ENCODE assay signal across 8 mouse cellular contexts in the genomic region with DNA sequence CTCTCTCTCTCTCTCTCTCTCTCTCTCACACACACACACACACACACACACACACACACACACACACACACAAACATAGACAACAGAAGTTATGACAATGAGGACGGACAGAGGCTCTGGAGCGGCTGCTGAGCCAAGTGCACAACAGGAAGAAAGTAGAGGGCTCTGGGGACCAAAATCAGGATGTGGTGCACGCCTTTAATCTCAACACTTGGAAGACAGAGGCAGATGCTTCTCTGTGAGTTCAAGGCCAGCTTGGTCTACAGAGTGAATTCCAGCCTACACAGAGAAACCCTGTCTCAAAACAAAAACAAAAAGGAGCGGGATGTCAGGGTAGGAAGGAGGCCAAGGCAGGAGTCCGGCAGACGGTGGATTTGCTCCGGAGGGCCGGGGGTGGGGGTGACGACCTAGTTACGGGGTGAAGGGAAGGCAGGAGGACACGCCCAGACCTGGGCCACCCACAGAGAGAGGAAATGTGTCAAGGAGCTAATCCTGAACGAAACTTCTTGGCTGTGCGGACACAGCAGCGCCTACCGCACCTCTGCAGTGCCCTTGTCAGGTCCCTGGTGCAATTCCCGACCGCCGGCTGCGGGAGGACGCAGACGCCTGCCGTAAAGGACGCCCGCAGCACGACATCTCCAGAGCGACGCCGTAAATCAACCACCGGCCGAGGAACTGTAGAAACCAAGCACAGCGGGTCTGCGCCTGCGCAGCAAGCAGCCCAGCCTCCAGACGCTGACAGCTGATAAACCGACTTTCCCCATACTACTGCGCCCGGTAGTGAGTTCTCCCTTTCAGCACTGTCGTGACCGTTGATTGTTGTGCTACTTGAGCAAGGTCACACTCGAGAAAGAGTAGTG. TPM values are rescaled to one million over a fixed set of nuclear protein-coding genes. Genes with fewer than 3 reads are reported as not detected.
DNase-seq lines count a peak whose midpoint lies in the region; ATAC-seq and TF ChIP-seq lines count a peak whose summit lies in the region.

TSS of gene Ndufs5 (minus strand) at position 629 of the 860 bp plus-strand sequence.

- peak; percentile 93 for DNase-seq in ES-E14 (ENCODE audit: low read depth, low spot score)
- peak; percentile 96 for DNase-seq in cerebellum, adult 11-12 months
- DNase-seq in heart, postnatal 25 days (ENCODE audit: low spot score), result peak; percentile 90
- peak; percentile 94 to 98 for DNase-seq in layer of hippocampus, adult 18-20 months (ENCODE audit: low spot score in 2 of 2)
- DNase-seq in lung, adult 2 months, result peak; percentile 93
- peak; percentile 89 to 92 for DNase-seq in thymus, adult 18-20 months

- H3K4me3 ChIP-seq in ES-E14 (ENCODE audit: insufficient read depth in 1 of 2, low read depth in 1 of 2, low read length in 2 of 2, poor library complexity in 1 of 2, severe bottlenecking in 1 of 2), result peak within 1 kb of the TSS; percentile 69 to 98
- H3K4me3 ChIP-seq in forebrain, embryonic 15.5 days, result peak within 1 kb of the TSS; percentile 90
- peak within 1 kb of the TSS; percentile 89 for H3K4me3 ChIP-seq in lung, adult 2 months (replicated peaks; ENCODE audit: extremely low read depth, low read depth, low read length)

- no peaks in the 10 kb centered on the region for H3K9me3 ChIP-seq in ES-E14 (ENCODE audit: control insufficient read depth, insufficient read depth, low read depth, low read length)
- H3K9me3 ChIP-seq in forebrain, embryonic 15.5 days, result no peaks in the 10 kb centered on the region

- peak; percentile 99 for ATAC-seq in forebrain, embryonic 15.5 days (replicated peaks)
- peak; percentile 98 for ATAC-seq in neutrophil, adult 5-6 weeks (ENCODE audit: extremely low read depth, insufficient number of reproducible peaks, low FRiP score, poor library complexity, severe bottlenecking)

- H3K36me3 ChIP-seq in ES-E14 (ENCODE audit: control insufficient read depth, insufficient read depth, low read length, poor library complexity, severe bottlenecking), result peaks cover 2% of the 10 kb centered on the region
- peaks cover 15% of the 10 kb centered on the region for H3K36me3 ChIP-seq in forebrain, embryonic 15.5 days

- peak; percentile 86; the same call in 1 of the 2 replicates for TF ChIP-seq POLR2A in lung, adult 2 months (IDR thresholded peaks at IDR 0.05; ENCODE audit: borderline replicate concordance, extremely low read depth, low read depth, low read length)

- no peaks in the 10 kb centered on the region for H3K27me3 ChIP-seq in forebrain, embryonic 15.5 days

- no peak for TF ChIP-seq CTCF in lung, adult 2 months (IDR thresholded peaks at IDR 0.05; ENCODE audit: insufficient read depth, low read length)

- H3K27ac ChIP-seq in ES-E14 (ENCODE audit: insufficient read depth, low read depth, low read length, poor library complexity, severe bottlenecking), result no peak within 1 kb of the TSS
- H3K27ac ChIP-seq in forebrain, embryonic 15.5 days (replicated peaks), result peak within 1 kb of the TSS; percentile 71

- in situ Hi-C loops in ES-E14 (cut with MboI; ENCODE audit: low sequenced_read_pairs in 2 of 2, unreplicated experiment in 2 of 2), result no loop called here

- peak within 1 kb of the TSS; percentile 79 for H3K4me2 ChIP-seq in forebrain, embryonic 15.5 days (replicated peaks)

- intact Hi-C loops in heart, postnatal 25 days (cut with DNase I), result no loop called here

- WGBS in forebrain, embryonic 15.5 days, result 1% methylated on average over 40 of the region's 40 CpGs
- WGBS in lung, adult 2 months, result under 1% methylated on average over 40 of the region's 40 CpGs

- H3K9ac ChIP-seq in ES-E14 (ENCODE audit: insufficient read depth, low read depth, low read length, poor library complexity, severe bottlenecking), result peak within 1 kb of the TSS; percentile 70
- peak within 1 kb of the TSS; percentile 95 for H3K9ac ChIP-seq in forebrain, embryonic 15.5 days (replicated peaks)

- H3K4me1 ChIP-seq in ES-E14 (ENCODE audit: control insufficient read depth in 2 of 2, insufficient read depth in 2 of 2, low read length in 2 of 2, poor library complexity in 1 of 2), result peaks cover 0 to 4% of the 10 kb centered on the region in 2 experiments; a peak in 1 of 4 replicates
- peaks cover 15% of the 10 kb centered on the region for H3K4me1 ChIP-seq in forebrain, embryonic 15.5 days
- H3K4me1 ChIP-seq in lung, adult 2 months (ENCODE audit: control insufficient read depth, insufficient read depth, low read length), result 0 out of 2 replicates have a peak, but pooled peaks cover 2% of the 10 kb centered on the region

TF ChIP-seq in ES-E14, 5 proteins besides CTCF, POLR2A, EP300 and RAD21:
- TF ChIP-seq ZC3H11A (IDR thresholded peaks at IDR 0.05; ENCODE audit: borderline replicate concordance, low read depth, low read length) (no peak), HCFC1 (IDR thresholded peaks at IDR 0.05; ENCODE audit: borderline replicate concordance, insufficient read depth, low read length) (no peak), MAFK (IDR thresholded peaks at IDR 0.05; ENCODE audit: insufficient read depth, low read depth, low read length) (no peak), CHD2 (IDR thresholded peaks at IDR 0.05; ENCODE audit: low read depth, low read length) (no peak), ZNF384 (IDR thresholded peaks at IDR 0.05; ENCODE audit: low read depth, low read length) (no peak)

RNA-seq across cellular contexts. Expression of gene Ndufs5, which starts in this region (rescaled TPM):
- total RNA-seq in ES-E14 (2012; rRNA removed), result 72.8 and 92.9 TPM in 2 replicates
- 379 and 398 TPM in 2 replicates for polyA plus RNA-seq in forebrain, embryonic 15.5 days (2015; fragmentation: Nextera tagmentation; extraction: Ambion mirVana)
- 100 to 1,000 TPM; 460 to 471 TPM for total RNA-seq in heart, postnatal 25 days (2021)
- 100 to 1,000 TPM; 198 to 204 TPM for total RNA-seq in layer of hippocampus, adult 18-20 months (2021)
- polyA plus RNA-seq in lung, adult 2 months (2012; rRNA removed), result 24.3 and 54.2 TPM in 2 replicates
- 44.3 and 54.3 TPM in 2 replicates for total RNA-seq in neutrophil, adult 5-6 weeks (2017)
